Mouse (Mus musculus): ENCODE results near the gene Uggt1.

Gene Uggt1

DNA sequence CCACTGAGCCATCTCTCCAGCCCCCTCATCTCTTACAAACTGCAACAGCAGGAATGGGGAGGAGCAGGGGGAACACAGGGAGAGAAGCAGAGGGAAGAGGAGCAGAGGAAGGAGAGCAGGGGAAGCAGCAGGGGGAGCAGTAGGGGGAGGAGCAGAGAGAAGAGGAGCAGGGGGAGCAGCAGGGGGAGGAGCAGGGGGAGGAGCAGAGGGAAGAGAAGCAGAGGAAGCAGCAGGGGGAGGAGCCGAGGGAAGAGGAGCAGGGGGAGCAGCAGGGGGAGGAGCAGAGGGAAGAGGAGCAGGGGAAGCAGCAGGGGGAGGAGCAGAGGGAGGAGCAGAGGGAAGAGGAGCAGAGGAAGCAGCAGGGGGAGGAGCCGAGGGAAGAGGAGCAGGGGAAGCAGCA is 14.1 kb upstream of the Uggt1 start:
- DNase-seq (ENCODE audit: extremely low spot score, low read depth, low spot score) = no peak

DNA sequence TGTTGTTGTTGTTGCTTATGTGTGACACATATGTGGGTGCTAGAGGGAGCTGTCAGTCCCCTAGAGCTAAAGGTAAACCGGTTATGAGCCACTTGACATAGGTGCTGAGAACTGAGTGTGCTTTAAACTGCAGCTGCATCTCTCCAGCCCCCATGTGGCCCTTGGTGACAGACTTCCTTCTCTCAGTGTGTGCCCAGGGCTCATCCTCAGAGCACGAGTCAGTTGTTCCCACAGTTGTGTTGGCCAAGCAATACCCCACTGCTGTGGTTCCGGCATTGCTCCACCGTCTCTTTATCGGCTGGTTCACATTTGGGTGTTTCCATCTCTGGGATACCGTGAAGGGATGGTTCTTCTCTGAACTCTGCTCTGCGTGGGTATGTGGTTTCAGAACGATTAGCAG is 12.8 kb upstream of the Uggt1 start:
- DNase-seq (ENCODE audit: extremely low spot score, low read depth, low spot score) = no peak

DNA sequence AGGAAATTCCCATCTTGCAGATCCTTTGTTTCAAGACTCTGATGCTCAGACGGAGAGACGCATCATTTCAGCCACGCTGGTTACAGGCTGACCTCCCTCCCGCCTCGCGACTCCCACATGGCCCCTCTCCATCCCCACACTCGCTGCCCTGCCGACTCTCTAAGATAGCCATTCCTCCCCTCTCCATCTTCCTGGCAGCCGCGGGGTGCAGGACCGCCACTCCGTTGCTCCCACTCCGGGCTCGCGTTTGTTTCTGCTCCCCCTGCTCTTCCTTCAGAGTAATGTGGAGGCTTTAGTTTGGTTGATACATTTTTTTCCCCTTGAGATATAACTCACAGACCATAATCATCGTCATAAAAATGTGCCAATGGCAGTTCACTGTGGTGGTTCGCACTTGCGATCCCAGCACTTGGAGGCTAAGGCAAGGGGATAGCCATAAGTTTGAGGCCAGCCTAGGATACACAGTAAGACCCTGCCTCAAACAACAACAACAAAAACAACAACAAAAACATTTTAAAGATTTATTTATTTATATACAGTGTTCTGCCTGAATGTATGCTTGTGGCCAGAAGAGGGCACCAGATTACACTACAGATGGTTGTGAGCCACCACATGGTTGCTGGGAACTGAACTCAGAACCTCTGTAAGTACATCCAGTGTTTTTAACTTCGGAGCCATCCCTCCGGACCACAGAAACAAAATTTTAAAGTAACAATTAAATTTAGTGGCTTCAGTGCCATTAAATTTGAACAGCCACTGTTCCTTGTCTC is 11.5 kb upstream of the Uggt1 start:
- DNase-seq (ENCODE audit: extremely low spot score, low read depth, low spot score) = no peak

DNA sequence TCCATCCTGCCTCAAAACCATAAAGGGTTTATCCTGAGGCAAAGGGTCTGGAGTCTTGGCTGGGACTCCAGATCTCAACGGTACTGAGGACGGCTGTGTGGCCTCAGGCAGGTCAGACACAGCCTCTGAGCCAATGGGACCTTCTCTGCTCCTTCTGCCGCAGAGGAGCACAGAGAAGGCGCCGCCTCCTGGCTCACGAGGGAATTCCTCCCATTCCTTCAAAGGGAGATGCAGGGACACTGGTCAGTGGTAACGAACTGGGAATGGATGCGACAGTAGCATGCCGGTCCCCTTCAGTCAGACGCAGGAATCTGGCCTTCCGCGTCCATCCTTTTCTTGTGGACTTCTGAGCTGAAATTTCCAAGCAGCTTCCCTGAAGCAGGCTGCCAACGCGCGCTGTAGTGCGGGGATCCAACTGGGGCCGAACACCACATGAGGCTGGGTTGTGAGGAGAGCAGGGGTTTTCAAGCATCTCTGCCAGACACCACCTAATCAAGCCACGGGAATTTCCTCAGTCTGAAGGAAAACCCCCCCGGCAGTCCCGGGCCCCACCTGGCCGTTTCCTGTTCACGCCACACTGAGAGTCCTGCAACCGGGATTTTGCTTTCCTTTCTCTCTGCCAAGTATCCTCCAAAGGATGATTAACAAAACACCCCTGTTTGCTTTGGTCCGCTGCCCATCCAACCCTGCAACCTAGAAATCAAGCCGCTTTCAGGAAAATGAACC is 10.3 kb upstream of the Uggt1 start:
- DNase-seq (ENCODE audit: extremely low spot score, low read depth, low spot score) = no peak

DNA sequence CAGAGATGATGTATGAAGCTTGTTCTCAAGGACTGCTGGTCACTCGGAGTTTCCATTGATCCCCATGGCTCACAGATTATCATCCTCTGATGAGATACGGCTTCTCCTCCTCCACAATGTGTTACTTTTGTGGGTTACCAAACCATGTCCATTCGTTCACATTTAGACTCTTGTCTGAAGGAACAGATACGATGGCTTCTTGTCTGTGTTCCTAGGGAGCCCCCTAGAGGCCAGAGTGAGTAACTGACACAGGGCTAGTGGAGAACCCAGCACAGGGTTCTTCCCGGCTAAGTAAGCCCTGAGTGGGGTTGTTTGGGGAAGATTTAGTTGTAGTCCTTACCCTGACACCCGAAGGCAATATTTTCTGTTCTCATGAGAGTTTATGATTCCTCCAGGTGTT is 8.3 kb upstream of the Uggt1 start:
- peak; percentile 75 for DNase-seq (ENCODE audit: extremely low spot score, low read depth, low spot score)

DNA sequence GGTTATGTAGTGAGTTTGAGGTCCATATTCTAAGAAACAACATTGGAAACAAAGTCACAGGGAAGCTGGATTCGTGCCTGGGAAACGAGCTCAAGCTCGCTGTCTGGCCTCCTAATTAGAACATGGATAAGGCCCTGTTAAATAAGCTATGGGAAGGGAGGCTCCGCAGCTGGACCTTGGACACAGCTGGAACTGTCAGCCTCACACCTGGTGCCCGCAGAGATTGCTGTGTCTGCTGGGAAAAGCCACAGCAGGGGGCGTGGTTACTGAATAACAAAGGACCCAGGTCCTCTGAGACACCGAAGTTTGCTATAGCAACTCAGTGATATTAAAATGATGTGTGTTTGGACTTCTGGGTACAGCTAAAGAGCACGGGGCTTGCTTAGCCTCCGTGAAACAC is 6.9 kb upstream of the Uggt1 start:
- DNase-seq (ENCODE audit: extremely low spot score, low read depth, low spot score) = no peak

DNA sequence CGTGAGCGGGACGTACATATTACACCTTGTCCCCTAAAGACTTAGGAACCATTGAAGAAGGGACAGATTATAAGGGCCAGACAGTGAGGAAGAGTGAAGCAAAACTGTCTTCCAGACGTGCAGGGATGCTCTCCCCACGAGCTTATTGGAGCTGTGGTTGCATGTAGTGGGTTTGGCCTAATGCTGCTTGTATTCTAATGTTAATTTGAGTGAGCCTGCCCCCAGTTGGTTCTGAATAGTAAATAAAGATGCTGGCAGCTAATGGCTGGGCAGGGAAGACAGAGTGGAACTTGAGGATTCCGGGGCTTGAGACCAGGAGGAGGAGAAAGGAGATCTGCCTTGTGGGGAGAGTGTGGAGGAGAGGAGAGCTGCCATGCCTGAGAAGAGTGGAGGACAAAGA is 2.2 kb upstream of the Uggt1 start:
- DNase-seq (ENCODE audit: extremely low spot score, low read depth, low spot score) = no peak

DNA sequence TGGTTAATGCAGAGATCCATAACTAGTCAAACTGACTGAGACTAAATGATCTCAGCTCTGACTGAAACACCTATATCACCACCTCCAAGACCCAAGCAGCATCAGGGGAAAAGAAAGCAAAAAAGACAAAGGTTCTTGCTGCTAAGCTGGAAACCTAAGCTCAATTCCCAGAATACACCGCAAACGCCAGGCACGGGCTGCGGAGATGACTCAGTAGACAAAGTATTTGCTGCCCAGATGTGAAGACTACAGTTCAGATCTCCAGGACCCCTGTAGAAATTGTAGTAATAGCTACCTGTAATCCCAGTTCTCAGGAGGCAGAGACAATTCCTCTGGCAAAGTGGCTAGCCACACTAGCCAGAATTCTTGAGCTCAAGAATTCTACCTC is 302 bp upstream of the Uggt1 start:
- no peak for DNase-seq (ENCODE audit: extremely low spot score, low read depth, low spot score)

DNA sequence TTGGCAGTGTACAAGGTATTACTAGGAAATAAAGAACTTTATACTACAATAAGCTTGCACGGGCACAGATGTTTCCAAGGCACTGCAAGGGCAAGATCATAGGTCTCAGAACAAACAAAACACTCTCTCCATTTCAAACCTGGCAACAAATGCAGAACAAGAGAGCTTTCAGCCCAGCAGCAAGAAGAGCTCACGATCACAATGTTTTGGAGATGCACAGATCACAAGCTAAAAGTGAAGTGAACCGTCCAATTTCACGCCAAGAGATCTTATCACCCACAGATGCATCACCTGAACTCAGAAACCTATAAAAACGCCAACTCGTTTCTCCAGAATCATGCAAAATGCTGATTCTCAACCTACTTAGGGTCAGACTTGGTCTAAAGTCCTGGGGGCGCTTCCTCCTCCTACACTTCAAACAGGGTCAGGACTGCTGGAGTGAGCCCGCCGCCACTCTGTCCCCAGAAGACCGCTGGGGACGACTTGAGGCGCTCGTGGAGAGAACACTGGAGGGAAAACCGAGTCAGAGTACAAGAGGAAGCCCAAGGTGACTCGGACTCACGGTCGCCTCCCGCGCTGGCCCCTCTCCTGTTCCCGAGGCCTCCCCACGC is 968 bp downstream of the Uggt1 start:
- no peak for DNase-seq (ENCODE audit: extremely low spot score, low read depth, low spot score)

DNA sequence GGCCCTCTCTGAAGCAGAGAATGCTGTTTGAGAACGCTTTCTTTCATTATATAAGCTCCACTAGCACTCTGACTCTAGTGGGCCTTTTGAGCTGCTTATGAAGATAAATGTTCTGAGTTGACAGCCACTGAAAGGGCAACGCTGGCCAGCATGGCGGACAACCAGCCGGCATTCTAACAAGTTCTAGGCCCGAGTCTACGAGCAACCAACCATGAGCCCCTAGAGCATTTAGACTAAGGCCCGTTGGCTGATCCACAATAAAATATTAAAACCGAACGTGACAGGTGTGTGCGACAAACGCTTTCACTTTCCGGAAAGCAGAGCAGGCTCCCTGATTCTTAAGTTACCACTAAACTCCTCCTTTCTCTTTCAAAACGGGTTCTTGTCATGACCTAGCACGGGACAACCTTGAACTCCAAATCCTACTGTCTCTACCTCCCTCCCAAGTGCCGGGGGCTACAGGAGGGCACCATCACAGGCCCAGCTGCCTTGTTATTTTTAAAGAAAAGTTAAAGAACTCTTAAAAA is 2.6 kb downstream of the Uggt1 start:
- DNase-seq (ENCODE audit: extremely low spot score, low read depth, low spot score) = no peak

DNA sequence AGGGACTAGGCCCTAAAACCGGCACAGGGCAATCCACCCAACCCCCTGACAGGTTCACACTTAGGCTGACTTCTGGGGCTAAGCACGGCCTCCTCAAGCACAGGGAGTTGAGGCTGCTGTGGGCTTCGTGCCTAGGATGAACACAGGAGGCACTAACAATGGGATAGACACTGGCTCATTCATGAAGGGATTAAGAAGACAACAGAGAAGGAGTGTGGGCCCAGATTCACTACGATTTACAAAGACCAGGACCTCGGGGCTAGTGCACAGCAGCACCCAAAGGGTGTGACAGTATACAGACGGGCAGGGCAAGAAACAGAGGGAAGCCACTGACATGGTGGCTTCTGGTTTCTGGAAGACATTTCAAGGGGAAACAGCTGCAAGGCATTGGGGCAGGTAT is 4.3 kb downstream of the Uggt1 start:
- DNase-seq (ENCODE audit: extremely low spot score, low read depth, low spot score) = no peak

DNA sequence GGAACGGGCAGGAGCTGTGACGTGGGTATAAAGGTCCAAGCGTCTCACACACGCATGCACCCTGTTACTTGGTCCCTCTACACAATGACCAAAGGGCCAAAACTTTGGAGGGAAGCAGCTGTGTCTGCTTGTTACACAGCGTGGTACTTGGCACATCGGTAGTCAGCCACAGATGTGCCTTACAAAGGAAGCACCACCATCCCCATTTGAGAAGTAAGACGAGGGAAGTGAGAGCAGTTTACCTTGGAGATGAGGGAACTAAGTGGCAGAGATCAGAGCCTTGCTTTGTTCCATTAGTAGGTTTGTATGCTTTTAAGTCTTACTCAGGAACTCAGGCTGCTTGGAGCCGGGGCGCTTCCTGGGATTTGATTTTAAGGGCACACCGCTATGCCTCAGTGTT is 5.1 kb downstream of the Uggt1 start:
- no peak for DNase-seq (ENCODE audit: extremely low spot score, low read depth, low spot score)

DNA sequence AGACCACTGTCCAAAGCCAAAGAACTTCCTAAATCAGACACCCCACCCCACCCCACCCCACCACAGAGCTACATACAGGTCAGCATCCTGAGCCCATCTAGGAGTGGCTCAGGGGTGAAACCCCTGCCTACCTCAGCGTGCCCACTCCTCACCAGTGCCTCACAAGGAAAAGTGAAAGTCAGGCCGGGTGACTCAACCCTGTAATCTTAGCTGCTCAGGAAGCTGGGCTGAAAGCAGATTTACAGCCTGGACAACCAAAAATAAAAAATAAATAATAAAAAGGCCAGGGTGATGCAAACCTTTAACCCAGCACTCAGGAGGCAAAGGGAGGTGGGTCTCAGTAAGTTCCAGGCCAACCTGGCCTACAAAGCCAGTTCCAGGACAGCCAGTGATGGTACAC is 8.7 kb downstream of the Uggt1 start:
- no peak for DNase-seq (ENCODE audit: extremely low spot score, low read depth, low spot score)

DNA sequence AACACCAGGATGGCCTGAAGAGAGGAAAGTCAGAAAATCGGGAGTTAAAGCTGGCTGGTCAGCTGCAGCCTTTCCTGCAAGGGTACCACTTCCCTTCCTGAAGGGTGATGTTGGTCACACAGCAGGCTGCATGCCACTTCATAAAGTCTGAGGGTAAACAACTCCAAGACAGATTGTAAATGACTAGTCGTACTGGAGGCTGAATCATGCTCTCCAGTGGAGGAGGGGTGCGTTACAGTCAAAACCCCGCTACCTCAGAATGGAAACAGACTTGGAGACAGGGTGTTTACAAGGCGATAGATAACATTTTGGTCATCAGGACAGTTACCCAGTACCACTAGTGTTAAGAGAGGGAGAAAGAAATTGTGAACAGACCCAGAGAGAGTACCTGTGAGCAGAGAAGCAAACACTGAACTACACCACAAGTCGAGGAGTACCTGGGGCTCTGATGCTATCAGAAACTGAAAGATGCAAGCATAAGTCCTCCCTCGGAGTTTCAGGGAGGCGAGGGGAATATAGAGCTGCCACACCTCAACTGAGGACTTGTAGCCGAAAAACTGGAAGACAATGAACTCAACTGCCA is 9.4 kb downstream of the Uggt1 start:
- DNase-seq (ENCODE audit: extremely low spot score, low read depth, low spot score) = no peak

DNA sequence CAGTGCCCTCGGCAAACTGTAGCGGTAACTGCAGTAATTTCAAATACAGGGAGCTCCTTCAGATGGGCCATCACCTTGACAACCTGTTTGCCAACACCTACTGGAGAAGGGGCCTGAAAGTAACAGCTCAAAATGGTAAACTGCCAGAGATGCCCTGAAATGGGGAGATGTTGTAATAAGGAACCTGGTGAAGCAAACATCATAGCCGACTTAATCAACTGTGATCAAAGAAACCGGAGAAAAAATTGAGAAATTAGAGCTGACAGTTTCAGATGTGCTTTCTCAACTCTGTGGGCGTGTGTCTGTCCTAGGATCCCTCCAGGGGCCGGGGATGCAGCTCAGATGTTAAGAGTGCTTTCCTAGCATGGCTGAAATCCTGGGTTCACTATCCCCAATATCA is 11.3 kb downstream of the Uggt1 start:
- DNase-seq (ENCODE audit: extremely low spot score, low read depth, low spot score) = no peak

DNA sequence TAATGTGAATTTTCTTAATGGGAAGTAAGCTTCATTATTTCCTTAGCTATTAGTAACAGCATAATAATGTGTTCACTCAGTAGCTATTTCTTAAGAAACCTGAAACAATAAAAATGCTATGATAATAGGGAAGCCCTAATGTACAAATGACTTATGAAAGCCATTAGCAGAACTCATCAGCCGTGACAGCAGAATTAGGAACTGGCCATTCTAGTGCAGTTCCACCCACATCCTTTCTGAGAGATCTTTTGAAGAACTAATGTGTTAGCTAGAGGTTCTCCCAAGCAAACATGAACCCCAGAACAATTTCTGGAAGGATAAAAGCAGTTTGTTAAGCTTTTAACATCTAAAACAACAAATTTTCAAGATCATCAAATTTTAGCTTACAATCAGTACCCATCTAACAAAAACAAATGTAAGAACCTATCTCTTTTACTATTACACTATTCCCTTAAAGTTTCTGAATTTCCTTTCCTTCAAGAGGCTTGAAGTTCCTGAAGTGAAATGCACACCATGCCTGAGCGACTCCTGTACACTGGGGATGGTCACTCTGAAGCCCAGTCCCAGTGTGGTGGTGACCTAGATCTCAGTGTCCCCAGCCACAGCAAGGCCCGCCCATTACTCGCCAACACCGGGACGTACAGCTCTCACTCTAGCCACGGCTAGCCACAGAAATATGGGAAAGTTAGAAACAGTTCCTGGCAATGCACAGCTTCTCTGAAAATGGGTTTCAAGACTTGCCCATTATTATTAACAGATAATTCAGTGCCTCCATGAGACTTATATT is 13.4 kb downstream of the Uggt1 start:
- no peak for DNase-seq (ENCODE audit: extremely low spot score, low read depth, low spot score)

DNA sequence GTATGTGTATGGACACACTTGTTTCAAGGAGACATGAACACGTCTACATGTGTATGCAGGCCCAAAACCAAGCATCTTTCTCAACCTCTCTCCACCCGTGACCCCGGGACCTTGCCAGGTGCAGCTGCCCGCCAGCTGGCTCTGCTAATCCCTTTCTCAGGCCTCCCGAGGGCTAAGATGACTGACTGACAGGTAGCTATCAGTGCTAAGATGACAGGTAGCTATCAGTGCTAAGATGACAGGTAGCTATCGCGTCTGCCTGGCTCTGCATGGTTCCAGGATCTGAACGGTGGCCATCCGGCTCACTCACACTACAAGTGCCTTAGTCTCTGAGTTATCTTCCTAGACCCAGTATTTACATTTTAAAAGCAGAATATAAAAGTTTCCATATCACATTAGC is 16.1 kb downstream of the Uggt1 start:
- no peak for DNase-seq (ENCODE audit: extremely low spot score, low read depth, low spot score)

DNA sequence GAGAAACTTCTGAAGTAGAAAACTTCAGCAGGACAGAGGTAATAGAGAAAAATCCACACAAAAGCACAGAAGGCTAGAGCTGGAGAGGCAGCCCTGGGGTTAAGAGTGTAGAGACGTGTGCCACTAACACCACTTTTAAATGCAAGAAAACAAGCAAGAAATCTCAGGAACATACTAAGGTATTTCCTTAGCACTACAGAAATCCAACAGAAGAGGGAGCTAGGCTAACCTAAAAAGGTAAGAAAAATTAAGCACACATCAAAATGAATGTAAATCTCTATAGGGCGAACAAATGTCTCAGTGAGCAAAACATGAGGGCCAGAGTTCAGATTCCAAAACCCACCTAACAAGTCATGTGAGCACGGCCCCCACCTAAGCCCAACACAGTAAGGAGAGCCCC is 19.9 kb downstream of the Uggt1 start:
- no peak for DNase-seq (ENCODE audit: extremely low spot score, low read depth, low spot score)

DNA sequence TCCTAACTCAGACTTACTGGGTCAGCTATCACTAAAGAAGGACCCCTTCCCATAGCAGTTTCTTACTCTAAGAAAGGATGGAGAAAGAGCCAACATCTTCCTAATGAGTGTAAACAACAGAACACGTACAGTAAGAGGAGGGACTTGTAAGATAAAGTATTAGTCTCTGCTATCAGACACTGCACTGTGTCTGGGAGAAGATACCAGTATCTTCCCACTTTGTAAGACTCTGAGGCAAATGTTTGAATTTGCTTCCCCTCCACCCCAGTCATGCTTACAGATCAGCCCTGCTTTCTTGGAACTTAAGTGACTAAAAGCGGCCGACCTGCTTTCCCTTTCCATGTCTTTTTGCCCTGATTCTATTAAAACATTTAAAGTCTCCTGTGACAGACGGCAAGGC is 30.2 kb downstream of the Uggt1 start:
- no peak for DNase-seq (ENCODE audit: extremely low spot score, low read depth, low spot score)

DNA sequence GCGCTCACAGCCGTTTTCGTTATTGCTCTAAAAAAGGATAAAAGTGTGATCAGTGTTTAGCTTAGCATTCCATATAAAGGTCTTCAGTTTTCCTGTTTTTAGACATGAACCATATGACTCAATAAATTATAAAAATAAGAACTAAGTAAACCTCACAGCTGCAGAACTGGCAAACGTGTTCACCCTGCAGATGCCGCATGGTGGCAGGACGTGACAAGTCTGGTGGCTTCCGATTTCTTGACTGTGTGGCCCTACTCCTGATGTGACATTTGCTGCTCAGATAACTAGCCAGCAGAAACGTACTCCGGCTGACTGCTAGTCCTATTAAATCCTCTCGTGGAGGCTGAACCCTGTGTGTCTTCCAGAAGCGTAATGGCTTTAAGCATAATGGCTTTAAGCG is 42.8 kb downstream of the Uggt1 start:
- no peak for DNase-seq (ENCODE audit: extremely low spot score, low read depth, low spot score)

DNA sequence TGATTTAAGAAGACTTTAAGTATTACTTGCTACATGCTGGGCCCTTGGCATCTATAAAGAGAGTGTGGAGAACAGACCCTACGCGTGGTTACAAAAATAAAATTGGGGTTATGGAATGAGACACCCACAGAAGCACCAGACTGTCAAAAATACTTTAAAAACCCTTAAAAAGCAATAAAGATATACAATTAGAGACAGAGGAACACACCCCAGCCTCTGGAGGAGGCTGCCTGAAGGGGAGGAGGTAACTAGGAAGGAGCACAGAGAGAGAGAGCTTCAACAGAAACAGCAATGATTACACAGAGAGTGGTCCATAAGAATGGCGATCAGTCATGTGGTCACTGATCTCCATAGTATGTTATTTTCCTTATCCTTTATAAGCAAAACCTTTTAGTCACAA is 50.0 kb downstream of the Uggt1 start:
- no peak for DNase-seq (ENCODE audit: extremely low spot score, low read depth, low spot score)
